Mouse (Mus musculus) neutrophil, adult 5-6 weeks (primary cell): ENCODE measurements around the gene Slc51a. TPM values are rescaled to one million over a fixed set of nuclear protein-coding genes. Genes with fewer than 3 reads are reported as not detected.
A peak's percentile ranks its signal among the peaks of the same experiment; 100 is the strongest.

ENCODE experiments used
- ATAC-seq: fragments of 151-379, 151-347 bp; 2 replicates; pipeline ENCODE4 v1.8.0; 2017; ENCODE audit warnings: mild to moderate bottlenecking, moderate TSS enrichment; ENCODE audit not compliant: insufficient number of reproducible peaks, poor library complexity, low FRiP score, severe bottlenecking; ENCODE audit errors: extremely low read depth
- total RNA-seq: library from RNA; stranded (forward); fragments of 200-1000 nt; gene quantifications from 2 replicates; pipeline ENCODE4 v1.2.3, GENCODE M21; 2017

Slc51a gene
- 0.37 TPM in 1 of 2 replicates, not detected in the other for total RNA-seq

DNA sequence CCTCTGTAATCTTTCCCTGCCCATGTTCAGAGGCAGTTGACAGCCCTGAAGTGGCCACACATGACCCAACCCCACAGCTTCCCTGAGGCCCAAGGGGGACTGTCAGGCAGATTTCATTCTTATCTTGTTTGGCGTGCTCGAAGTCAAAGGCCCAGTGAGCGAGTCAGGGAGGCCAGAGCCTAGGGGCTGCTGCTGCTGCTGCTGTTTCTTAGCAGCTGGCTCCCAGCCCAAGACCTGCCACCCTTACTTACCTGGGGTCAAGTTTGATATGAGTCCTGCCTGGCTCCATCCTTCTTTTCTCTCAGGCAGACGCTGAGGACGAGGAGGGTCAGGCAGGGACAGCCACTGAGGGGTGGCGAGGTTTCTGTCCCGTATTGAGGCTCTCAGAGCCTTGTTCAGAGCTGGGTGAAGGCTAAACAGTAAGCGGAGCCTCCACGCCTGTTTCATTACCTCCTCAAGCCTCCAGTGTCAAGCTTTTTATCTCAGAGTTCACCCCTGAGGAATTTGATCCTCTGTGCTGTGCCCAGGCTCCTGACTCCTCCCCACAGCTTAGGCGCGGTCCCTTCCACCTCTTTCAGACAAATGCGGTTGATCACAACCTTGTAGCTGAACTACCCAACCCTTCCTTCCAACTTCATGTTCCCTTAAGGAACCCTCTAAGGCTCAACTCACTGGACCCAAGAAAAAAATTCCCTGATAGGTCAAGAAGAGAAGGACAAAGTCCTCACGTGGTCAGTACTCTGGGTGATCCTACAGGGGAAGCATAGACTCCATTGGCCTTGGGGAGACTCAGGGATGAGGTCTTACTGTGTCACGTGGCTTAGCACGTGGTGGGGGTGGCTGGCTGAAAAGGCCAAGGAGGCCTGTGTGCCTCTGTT is at the start of gene Slc51a:
Slc51a (minus strand) TSS at position 646 of the 878 bp plus-strand sequence.
- ATAC-seq, result no peak

DNA sequence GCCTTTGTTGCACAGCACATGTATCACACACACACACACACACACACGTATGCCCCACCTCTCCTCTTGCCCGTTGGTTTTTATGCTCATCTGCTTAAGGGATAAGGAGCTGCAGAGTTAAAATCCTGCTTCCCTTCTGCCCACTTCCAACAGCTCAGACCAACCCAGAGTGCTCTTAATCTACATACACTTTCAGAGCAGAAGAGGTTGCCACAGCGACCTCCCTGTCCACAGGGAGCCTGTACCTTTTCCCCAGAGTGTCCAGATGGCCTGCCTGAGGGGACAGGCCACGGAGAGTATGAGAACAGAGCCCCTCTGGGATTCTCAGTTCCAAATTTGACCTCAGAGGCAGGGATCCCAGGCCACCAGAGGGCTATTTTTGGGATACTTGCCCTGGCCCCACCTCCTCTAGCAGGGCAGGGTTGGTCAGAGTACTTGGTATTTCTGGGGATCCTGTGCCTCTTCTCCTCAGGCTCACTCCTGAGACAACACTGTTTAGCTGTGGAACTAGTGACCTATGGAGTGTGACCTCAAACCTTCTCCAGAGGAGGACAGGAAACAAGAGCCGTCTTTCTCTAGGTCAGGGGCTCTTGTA is 47.6 kb upstream of the Slc51a start:
- no peak for ATAC-seq

DNA sequence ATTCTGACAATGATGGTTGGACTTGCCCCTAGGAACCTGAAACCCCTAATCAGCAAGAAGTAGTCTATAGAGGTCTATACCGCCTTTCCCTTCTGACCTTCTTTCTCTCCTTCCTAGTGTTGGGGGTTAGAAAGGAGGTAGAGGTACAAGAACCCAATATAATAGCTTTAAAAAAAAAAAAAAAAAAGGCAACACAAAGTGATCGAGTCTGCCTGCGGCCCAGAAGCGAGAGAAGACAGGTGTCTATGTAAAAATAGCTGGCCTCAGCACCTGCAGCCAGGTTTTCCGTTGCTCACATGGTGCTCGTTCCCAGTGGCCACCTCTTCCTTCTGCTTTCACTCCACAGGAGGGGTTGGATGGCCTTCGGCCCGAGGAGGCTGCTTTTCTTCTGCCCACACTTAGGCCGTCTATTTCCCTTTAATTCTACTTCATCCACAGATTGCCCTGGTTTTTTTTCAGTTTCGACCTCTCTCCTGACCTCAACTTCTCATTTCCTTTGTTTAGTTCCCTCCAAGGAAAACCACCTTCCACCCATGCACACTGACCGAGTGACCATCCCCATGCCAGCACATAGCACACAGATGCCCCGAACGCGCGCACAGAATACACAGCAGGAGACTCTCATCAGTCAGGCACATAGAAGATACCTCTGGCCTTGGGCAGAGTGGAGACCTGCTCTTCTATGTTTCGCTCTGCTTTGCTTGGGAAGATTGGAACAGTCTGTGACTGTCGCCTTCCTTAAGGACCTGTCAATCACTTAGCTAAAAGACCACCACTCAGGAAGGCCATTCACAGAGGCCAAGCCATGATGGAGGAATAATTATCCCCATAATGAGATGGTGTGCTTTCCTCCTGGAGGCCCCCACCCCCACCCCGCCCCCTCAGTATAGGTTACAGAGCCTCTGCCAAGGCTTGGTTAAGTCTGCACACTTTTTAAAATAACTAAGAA is 45.5 kb upstream of the Slc51a start:
- 0 out of 2 replicates have a peak, but pooled peaks have one; percentile 3 for ATAC-seq

DNA sequence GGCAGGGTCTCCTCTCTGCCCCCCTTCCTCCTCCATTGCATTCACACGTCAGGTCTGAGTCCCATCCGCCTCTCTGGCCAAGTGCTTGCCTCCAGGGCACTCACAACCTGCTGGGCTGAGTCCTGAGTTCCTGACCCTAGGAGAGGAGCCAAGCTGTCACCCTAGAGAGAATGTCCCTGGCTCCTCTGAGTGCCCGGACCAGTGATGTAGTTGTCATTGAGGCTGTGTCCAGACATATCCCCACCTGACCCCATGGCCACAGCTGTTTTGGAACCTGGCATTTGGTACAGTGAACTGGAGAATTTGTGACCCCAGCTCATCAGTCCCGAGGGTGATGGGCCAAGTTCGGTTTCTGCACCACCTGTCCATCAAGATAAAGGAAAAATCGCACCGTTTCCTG is 39.2 kb upstream of the Slc51a start:
- no peak for ATAC-seq

DNA sequence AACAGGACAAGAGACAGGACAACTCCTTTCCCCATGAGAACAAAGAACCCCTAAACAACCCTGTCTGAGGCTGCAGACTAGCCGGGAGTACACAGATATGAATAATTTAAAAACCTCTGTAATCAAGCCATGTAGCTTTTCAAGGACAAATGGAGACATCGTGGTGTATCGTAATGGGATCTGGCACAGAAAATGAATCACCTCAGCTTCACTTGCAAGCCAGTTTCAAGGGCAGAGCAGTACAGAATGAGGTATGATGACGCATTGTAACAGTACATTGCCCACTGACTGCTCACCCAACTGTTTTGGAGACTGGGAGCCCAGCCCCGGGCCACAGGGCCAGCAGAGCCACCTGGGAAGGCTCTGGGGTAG is 36.6 kb upstream of the Slc51a start:
- ATAC-seq, result no peak

DNA sequence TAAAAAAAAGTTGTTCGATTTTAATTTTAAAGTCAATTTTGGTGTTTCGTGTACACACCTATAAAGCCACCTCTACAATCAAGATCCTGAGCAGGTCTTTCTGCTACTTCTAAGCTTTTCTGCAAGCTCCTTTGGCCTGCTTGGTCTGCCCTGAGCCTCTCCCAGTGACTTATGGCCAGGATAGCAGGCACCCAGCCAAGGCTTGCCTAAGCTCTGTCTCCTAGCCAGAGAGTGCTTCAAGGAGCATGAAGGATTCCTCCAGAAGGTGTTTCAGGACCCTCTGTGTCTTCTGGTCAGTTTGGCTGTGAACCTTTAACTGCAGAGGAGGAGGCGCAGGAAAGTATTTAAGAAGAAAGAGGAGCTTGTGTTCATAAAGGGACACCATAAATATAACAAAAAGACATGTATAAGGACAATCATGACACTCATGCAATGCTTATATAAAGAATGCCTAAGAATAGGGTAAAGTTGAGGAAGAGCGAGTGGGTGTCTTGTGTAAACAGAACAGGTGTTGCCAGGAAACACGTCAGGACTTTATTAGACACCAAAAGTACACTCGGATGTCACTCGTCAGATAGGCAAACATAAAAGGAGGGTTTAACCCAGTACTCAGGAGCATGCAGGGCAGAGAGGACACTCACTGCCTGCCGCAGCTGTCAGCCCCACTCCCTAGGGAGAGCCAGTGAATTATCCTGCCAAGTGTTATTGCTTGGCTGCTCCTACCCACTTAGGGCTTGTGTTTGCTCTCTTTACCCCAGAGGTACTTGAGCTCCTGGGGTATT is 36.0 kb upstream of the Slc51a start:
- ATAC-seq, result peak; percentile 51

DNA sequence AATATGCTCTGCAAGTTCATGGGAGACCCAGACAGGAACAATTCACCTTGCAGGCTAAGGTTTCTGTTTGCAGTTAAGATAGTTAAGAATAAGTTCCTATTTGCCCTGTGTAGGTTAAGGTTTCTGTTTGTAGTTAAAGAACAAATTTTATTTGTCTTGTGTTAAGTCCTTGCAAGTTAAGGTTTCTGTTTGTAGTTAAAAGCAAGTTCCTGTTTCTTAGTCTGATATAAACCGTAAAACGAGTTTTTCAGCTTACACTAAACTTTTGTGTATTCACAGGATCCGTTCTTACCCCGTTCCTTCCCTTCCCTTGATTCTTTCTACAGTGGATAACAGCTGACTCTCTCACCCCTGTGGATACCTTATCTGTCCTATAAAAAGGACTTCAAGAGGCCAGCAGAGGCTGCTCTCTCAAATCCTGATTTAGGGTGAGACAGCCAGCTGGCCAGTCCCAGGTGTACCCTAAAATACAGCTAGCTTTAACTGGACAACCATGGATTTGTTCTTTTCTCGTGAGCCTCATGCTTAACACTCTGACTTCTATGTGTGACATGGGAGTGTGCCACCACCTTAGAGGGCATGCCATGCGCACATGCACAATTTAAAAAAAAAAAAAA is 35.0 kb upstream of the Slc51a start:
- no peak for ATAC-seq

DNA sequence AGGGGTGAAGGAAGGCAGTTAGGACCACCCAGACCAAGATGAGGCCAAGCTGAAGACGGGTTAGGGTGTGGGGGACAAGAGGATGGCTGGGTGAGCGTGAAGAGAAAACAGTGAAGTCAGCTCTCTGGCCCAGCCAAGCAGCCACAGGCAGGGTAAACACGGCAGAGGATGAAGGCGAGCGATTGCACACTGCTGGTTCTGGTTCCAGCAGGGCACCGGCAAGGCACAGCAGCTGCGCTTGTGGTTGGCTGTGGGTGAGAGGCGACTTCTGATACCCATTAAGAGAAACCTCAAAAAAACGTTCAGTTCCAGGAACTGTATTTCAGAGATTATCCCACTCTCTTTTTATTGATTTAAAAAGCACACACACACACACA is 32.7 kb upstream of the Slc51a start:
- ATAC-seq, result peak; percentile 53; the same call in 1 of the 2 replicates

DNA sequence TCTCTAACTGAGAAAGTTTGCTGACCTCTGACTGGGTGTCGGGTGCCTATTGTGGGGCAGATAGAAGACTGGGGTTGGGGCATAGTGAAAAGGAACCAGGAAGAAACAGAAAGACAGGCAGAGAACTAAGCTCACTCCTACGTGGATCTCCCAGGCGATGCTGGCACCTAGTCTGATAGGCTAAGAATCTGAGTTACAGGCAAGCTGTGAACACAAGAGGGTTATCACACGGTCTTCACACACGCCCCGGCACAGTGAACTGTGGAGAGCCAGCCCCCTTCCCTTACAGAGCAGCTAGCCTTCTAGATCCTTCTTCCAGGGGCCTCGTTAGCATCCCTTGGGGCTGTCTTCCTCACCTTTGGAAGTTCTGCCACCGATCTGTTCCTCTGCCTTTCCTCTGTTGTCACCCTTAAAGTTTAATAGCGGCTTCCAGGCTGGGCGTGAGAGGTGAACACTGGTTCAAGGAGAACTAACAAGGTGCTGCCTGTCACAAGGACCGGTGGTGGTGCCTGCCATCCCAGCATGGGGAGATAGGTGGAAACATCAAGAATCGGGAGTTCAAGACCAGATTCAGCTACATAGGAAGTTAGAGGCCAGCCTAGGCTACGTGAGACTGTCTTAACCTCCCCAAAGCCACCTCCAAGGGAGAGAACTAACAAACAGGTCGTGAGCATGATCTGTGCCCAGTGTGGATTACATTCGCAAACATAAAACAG is 32.1 kb upstream of the Slc51a start:
- no peak for ATAC-seq

DNA sequence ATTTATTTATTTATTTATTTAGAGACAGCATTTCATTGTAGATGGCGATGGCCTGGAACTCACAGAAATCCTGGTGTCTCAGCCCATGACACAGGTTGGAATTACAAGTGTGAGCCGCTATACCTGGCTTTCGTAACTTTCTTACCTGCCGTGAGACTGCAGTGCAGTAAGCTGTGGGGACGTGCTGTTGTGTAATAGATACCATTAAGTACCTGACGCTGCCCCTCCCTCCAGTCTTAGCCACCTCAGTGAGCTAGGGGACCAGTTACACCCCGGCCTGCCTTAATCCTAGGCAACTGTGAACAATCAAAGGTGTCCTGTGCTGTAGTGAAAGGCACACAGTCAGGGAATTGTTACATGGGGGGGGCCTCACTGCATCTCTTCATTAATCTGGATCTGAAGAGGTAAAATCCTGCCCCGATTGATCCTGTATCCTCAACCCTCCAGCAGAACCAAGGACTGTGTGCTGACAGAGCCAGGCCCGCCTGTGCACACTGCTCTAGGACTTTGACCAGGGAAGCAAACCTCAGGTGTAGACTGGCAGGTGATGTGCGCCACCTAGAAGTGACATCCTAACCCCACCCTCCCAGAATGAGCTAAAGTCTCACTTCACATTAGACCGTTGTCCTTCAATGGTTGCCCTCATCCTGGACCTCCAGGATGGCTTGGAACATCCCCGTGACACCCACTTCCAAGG is 30.3 kb upstream of the Slc51a start:
- no peak for ATAC-seq

DNA sequence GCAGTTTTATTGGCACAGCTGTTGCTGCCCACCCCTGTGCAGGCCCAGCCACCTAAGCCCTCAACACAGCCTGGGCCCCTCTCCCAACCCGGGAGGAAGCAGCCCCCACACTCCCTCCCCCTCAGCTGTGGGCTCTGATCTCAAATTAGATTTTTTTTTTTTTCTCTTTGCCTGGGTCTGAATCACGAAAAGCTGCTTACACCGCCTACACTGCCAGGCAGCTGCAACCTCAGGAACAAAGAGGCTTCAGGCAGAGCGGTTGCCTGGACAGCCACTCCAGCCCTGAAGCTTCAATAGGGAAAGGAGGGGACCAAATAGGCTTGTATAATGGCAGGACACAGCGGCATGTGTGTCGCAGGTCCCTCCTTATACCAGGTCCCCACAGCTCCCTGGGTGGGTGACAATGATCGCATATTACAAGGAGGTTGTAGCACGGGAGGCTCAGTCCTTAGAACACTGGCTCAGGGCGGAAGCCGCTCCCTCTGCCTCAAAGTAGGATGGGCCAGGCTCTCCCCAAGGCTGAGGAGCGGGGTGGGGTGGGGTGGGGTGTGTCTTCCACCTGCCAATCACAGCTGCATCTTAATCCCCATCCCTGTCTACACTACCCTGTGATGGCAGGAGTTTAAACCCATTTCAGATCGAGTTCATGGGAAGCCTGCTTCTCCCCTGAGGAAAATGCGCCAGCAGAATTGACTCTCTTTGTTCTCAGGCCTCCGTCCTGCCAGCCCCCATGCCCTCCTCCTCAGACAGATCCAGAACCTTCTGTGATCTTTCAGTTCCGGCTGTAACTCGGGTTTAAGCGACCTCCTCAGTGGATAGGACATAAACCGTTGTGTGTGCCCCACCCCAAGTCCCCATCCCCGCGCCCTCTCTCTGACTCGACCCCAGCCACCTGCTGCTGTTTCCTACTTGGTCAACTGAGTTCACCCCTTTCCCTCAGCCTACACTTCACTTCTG is 28.6 kb upstream of the Slc51a start:
- ATAC-seq, result no peak

DNA sequence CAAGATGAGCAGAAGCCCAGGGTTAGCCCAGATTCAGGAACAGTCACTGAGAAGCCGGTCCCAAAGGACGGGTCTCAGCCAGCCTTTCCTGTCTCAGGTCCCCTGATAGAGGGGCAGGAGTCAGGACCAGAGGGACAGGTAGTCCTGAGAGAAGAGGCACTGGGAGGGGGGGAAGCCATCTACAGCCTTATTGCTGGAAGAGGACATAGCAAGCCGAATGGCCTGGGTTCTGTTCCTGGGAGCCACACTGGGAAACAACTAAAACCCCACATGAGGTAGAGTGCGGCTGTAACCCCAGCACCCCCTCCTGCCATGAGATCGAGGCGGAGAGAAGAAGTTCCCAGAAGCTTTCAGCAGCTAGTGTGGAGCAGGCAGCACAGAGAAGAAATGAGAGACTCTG is 26.3 kb upstream of the Slc51a start:
- no peak for ATAC-seq

DNA sequence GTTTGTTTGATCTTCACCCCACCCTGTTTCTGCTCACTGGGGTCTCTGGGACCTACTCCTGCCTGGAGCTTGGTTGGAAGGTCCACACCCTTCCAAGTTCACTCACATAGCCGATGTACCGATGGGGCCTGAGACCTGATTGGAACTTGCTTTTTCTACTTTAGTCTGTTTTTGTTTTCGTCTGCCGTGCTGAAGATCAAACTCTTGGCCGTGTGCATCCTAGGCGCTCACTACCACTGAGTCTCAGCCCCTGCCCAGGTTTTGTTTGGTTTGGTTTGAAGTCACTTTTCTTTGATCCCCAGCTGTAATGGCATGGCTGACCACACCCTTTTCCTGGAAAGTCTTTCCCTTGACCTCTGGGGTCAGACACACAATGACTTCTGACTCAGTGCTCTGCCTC is 25.7 kb upstream of the Slc51a start:
- no peak for ATAC-seq

DNA sequence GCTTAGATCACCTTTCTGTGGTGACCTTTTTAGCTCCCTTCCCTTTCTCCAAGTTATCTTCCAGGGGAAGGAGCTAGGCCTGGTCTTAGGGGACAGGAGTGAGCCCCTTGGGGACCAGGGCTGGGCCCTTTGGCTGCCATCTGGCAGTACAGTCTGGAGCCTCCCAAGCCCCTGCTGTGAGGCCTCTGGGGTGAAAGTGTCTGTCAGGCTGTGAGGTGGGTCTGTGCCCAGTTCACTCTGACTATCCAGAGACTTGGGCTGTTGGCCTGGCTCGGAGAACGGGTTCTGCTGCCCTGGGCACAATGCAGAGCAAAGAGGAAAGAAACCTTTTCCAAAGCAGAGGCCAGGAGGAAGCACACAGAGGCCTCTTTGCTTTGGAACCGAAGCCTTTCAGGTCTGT is 25.2 kb upstream of the Slc51a start:
- ATAC-seq, result no peak

DNA sequence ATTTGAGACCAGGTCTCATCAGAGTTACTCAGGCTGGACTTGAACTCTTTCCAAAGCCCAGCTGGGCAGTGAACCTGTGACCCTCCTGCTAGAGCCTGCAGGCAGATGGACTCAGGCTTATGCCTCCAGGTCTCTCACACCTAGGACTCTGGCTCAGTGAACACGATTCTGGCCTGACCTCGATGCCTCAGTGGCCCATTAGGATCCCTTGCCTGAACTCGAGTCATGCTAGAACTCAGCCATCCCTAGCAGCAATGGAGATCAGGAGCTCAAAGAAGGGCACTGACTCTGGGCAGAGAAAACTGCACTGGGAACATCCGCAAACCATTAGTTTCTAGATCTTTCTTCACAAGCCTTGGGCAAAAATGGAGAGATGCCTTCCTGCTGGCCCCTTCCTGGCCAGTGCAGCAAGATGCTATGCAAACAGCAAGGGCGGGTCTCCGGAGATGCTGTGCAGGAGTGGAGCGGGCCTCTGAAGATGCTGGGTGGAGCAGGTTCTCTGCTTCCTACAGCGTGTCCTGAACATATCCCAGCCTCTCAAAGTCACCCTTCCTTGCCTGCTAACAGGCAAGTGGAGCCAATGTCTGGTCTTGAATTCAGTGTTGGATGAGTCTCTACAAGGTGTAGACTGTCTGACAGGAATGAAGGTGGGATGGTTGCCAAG is 24.3 kb upstream of the Slc51a start:
- no peak for ATAC-seq

DNA sequence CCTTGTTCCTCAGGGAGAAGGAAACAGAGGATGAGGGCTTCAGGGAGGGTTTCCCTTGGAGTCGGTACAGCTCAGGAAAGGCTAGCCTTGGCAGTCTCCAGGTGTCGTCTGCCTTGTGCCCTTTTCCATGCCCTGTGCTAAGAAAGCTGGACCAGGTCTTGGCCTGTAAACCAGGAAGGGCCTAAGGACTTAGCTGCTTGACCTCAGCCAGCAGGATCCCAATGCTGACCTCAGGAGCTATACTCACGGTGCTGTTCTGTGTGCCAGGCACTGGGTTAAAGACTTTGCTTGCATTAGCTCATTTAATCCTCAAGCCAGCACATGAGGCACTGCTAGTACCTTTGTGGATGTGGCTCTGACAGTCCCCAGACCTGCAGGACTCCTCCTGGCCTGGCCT is 23.7 kb upstream of the Slc51a start:
- ATAC-seq, result no peak
